Mouse (Mus musculus): Measurements from ENCODE around the gene Plcb2.

- no peak for TF ChIP-seq CTCF (IDR thresholded peaks at IDR 0.05 in 2 of 3, conservative IDR thresholded peaks at IDR 0.05 in 1 of 3; ENCODE audit: control insufficient read depth in 1 of 3, insufficient read depth in 1 of 3, low read depth in 2 of 3, low read length in 3 of 3, poor library complexity in 1 of 3, severe bottlenecking in 1 of 3)
- no peak; the same call in 1 of the 2 replicates for TF ChIP-seq MAFK (IDR thresholded peaks at IDR 0.05; ENCODE audit: borderline replicate concordance, low read depth, low read length)
These were observed 4.3 kb downstream of the Plcb2 start for GRCm38 (mm10) chr2:118723693-118724486.

Measured in MEL (cell line).